Mouse (Mus musculus) CH12.LX (cell line): ENCODE results near the gene Taldo1. TPM values are rescaled to one million over a fixed set of nuclear protein-coding genes. Genes with fewer than 3 reads are reported as not detected.

Experiments used
- DNase-seq: peaks from one replicate; pipeline ENCODE4 v3.0.0-alpha.2; 2013; ENCODE audit errors: extremely low read depth
- H3K27ac ChIP-seq: 2 replicates; pipeline ENCODE4 v1.5.1; 2012; ENCODE audit warnings: low read depth, mild to moderate bottlenecking, control low read depth, moderate library complexity; ENCODE audit not compliant: insufficient read depth
- H3K27me3 ChIP-seq: replicated peaks from 2 replicates; pipeline ENCODE3; 2012; ENCODE audit warnings: inconsistent platforms
- H3K36me3 ChIP-seq, 2 experiments: replicated peaks in 1 of 2; 2 replicates each; pipeline versions ENCODE3 to v1.6.1; 2012; ENCODE audit warnings: inconsistent platforms in 1 of 2, low read length in 1 of 2, mild to moderate bottlenecking in 1 of 2, mixed read lengths in 1 of 2, moderate library complexity in 1 of 2; ENCODE audit not compliant: control insufficient read depth in 1 of 2, insufficient read depth in 1 of 2
- H3K4me1 ChIP-seq, 2 experiments: 2 replicates each; pipeline ENCODE4 v1.6.1; 2012; ENCODE audit warnings: inconsistent platforms in 1 of 2, moderate library complexity in 1 of 2; ENCODE audit not compliant: insufficient read depth in 2 of 2, control insufficient read depth in 1 of 2
- H3K4me2 ChIP-seq: 2 replicates; pipeline ENCODE4 v1.6.1; 2012; ENCODE audit warnings: low read depth, mild to moderate bottlenecking, control low read depth; ENCODE audit not compliant: poor library complexity, insufficient read depth, severe bottlenecking
- H3K4me3 ChIP-seq, 3 experiments: fragments of 150-350 bp in 1 of 3; sonication (generic) in 1 of 3; replicated peaks in 1 of 3; 2 replicates each; pipeline versions ENCODE3 to v1.5.1; 2011 to 2012; ENCODE audit warnings: low read depth in 2 of 3, low read length in 2 of 3, mild to moderate bottlenecking in 2 of 3, moderate library complexity in 2 of 3, control low read depth in 1 of 3, improper control_type of control experiment in 1 of 3, inconsistent platforms in 1 of 3, mixed read lengths in 1 of 3; ENCODE audit not compliant: poor library complexity in 1 of 3
- H3K79me2 ChIP-seq: replicated peaks from 2 replicates; pipeline ENCODE4 v1.6.1; 2012; ENCODE audit warnings: mild to moderate bottlenecking, moderate library complexity; ENCODE audit not compliant: control insufficient read depth, poor library complexity, insufficient read depth, severe bottlenecking; ENCODE audit errors: extremely low read depth
- H3K9ac ChIP-seq: 2 replicates; pipeline ENCODE4 v1.6.1; 2012; ENCODE audit warnings: low read depth, mild to moderate bottlenecking, control low read depth, moderate library complexity; ENCODE audit not compliant: insufficient read depth
- H3K9me3 ChIP-seq: replicated peaks from 2 replicates; pipeline ENCODE3; 2012; ENCODE audit warnings: low read length, inconsistent platforms, mixed read lengths
- CHD1 ChIP-seq: IDR thresholded peaks from 2 replicates; pipeline ENCODE4 v1.6.1; 2012; ENCODE audit warnings: low read depth, low read length, improper control_type of control experiment, inconsistent platforms
- ELF1 ChIP-seq: IDR thresholded peaks from 2 replicates; pipeline ENCODE4 v1.6.1; 2014; ENCODE audit warnings: low read depth, mild to moderate bottlenecking, inconsistent platforms, low read length, improper control_type of control experiment
- EP300 ChIP-seq: IDR thresholded peaks from 2 replicates; pipeline ENCODE4 v1.6.1; 2011; ENCODE audit warnings: low read length, improper control_type of control experiment
- ETS1 ChIP-seq: conservative IDR thresholded peaks from 2 replicates; pipeline ENCODE4 v1.6.1; 2012; ENCODE audit warnings: low read depth, mild to moderate bottlenecking, inconsistent platforms, low read length, improper control_type of control experiment, moderate library complexity
- HCFC1 ChIP-seq: IDR thresholded peaks from 2 replicates; pipeline ENCODE4 v1.6.1; 2012; ENCODE audit warnings: low read depth, mild to moderate bottlenecking, inconsistent platforms, low read length, improper control_type of control experiment
- JUN ChIP-seq: IDR thresholded peaks from 2 replicates; pipeline ENCODE4 v1.6.1; 2011; ENCODE audit warnings: low read depth, mild to moderate bottlenecking, low read length, improper control_type of control experiment, moderate library complexity; ENCODE audit not compliant: insufficient read depth
- JUND ChIP-seq: conservative IDR thresholded peaks from 2 replicates; pipeline ENCODE4 v1.6.1; 2011; ENCODE audit warnings: low read depth, low read length, improper control_type of control experiment
- KAT2A ChIP-seq: IDR thresholded peaks from 2 replicates; pipeline ENCODE4 v1.6.1; 2012; ENCODE audit warnings: low read length, improper control_type of control experiment, inconsistent platforms; ENCODE audit not compliant: insufficient replicate concordance
- MAFK ChIP-seq: IDR thresholded peaks from 2 replicates; pipeline ENCODE4 v1.6.1; 2011; ENCODE audit warnings: low read length, improper control_type of control experiment; ENCODE audit not compliant: insufficient replicate concordance
- MAZ ChIP-seq: IDR thresholded peaks from 2 replicates; pipeline ENCODE4 v1.6.1; 2012; ENCODE audit warnings: low read depth, mild to moderate bottlenecking, inconsistent platforms, low read length, improper control_type of control experiment, moderate library complexity
- MEF2A ChIP-seq: IDR thresholded peaks from 2 replicates; pipeline ENCODE4 v1.6.1; 2014; ENCODE audit warnings: low read depth, mild to moderate bottlenecking, inconsistent platforms, low read length, improper control_type of control experiment, borderline replicate concordance
- MYC ChIP-seq: IDR thresholded peaks from 2 replicates; pipeline ENCODE4 v1.6.1; 2011; ENCODE audit warnings: low read depth, mild to moderate bottlenecking, improper control_type of control experiment, low read length
- PAX5 ChIP-seq: IDR thresholded peaks from 2 replicates; pipeline ENCODE4 v1.6.1; 2012; ENCODE audit warnings: low read length, inconsistent platforms, mixed read lengths
- POLR2A ChIP-seq: IDR thresholded peaks from 2 replicates; pipeline ENCODE4 v1.6.1; 2011; ENCODE audit warnings: low read depth, mild to moderate bottlenecking, improper control_type of control experiment, low read length
- RCOR1 ChIP-seq: conservative IDR thresholded peaks from 2 replicates; pipeline ENCODE4 v1.6.1; 2012; ENCODE audit warnings: low read depth, mild to moderate bottlenecking, inconsistent platforms, low read length, improper control_type of control experiment
- SMC3 ChIP-seq: IDR thresholded peaks from 2 replicates; pipeline ENCODE4 v1.6.1; 2011; ENCODE audit warnings: low read depth, low read length, improper control_type of control experiment
- TBP ChIP-seq: conservative IDR thresholded peaks from 2 replicates; pipeline ENCODE4 v1.6.1; 2011; ENCODE audit warnings: low read depth, low read length, improper control_type of control experiment
- USF1 ChIP-seq: IDR thresholded peaks from 2 replicates; pipeline ENCODE4 v1.6.1; 2014; ENCODE audit warnings: low read depth, mild to moderate bottlenecking, inconsistent platforms, low read length, improper control_type of control experiment
- ZC3H11A ChIP-seq: IDR thresholded peaks from 2 replicates; pipeline ENCODE4 v1.6.1; 2012; ENCODE audit warnings: low read depth, mild to moderate bottlenecking, inconsistent platforms, low read length, improper control_type of control experiment
- ZKSCAN1 ChIP-seq: IDR thresholded peaks from 2 replicates; pipeline ENCODE4 v1.6.1; 2012; ENCODE audit warnings: low read depth, inconsistent platforms, low read length, improper control_type of control experiment, borderline replicate concordance
- ZMIZ1 ChIP-seq: IDR thresholded peaks from 2 replicates; pipeline ENCODE4 v1.6.1; 2012; ENCODE audit warnings: low read depth, mild to moderate bottlenecking, inconsistent platforms, low read length, improper control_type of control experiment
- dilution Hi-C: fragments of 300-500 bp; cut with MboI; formaldehyde crosslinking; loops from 2 replicates; pipeline ENCODE4 v1.14.3; 2020; ENCODE audit warnings: low sequenced_read_pairs; ENCODE audit not compliant: extremely low pct_unique_long_range_greater_than_20kb, extremely low pct_ligation_motif_present
- in situ Hi-C: fragments of 300-500 bp; cut with MboI; formaldehyde crosslinking; loops from 3 replicates; pipeline ENCODE4 v1.14.3; 2019; ENCODE audit warnings: low sequenced_read_pairs, low pct_ligation_motif_present, low pct_unique_long_range_greater_than_20kb, mixed read lengths
- polyA plus RNA-seq: library from polyadenylated mRNA; unstranded; fragments of >175 nt; gene quantifications from 2 replicates; pipeline ENCODE4 v1.2.1, GENCODE M21; 2012; ENCODE audit warnings: low read depth; ENCODE audit not compliant: insufficient read length
- total RNA-seq, 2 experiments: library from RNA; depleted of rRNA; stranded (reverse); fragments of 300-350 nt in 1 of 2; fragments of >200 nt in 1 of 2; gene quantifications; 2 replicates each; pipeline ENCODE4 v1.2.3; 2012 to 2014

Taldo1 gene
- total and polyA plus RNA-seq, 3 experiments = 129 to 228 (median 188) TPM

GRCm38 (mm10) chr7:141364349-141365048 is 27.5 kb upstream of the Taldo1 start:
- in situ Hi-C loops = loop anchor here (10.0 to 25.0 kb wide), 2 partner anchors 100 to 377 kb away; partner anchors contain the start of gene Irf7
- Histone ChIP-seq H3K9ac (no peak overlapping the region), H3K36me3 (no peaks in the 10 kb centered on the region), H3K4me2 (no peak overlapping the region), H3K27ac (no peak overlapping the region), H3K79me2 (no peaks in the 10 kb centered on the region), H3K9me3 (peaks cover 5% of the 10 kb centered on the region), H3K27me3 (peaks cover 13% of the 10 kb centered on the region), H3K4me1 (peaks cover 7 to 19% of the 10 kb centered on the region in 2 experiments), H3K4me3 (no peak overlapping the region)
- no peak for TF ChIP-seq ELF1
- no peak for TF ChIP-seq MAFK
- TF ChIP-seq JUND = no peak
- no peak for TF ChIP-seq EP300
- no peak for TF ChIP-seq CHD1
- no peak for TF ChIP-seq MAZ
- no peak for TF ChIP-seq MEF2A
- TF ChIP-seq RCOR1 = no peak
- no peak for TF ChIP-seq USF1
- no peak for TF ChIP-seq MYC
- TF ChIP-seq ZMIZ1 = no peak
- no peak for TF ChIP-seq ZC3H11A
- dilution Hi-C loops = no loop called here
- no peak for DNase-seq

- Histone ChIP-seq H3K9me3 (peaks cover 5% of the 10 kb centered on the region), H3K4me1 (peaks cover 7 to 20% of the 10 kb centered on the region in 2 experiments), H3K27me3 (peaks cover 10% of the 10 kb centered on the region), H3K4me3 (no peak overlapping the region), H3K9ac (no peak overlapping the region), H3K27ac (no peak overlapping the region), H3K79me2 (no peaks in the 10 kb centered on the region), H3K4me2 (no peak overlapping the region), H3K36me3 (no peaks in the 10 kb centered on the region)
- dilution Hi-C loops = no loop called here
- TF ChIP-seq HCFC1 (no peak), ZKSCAN1 (no peak), ZC3H11A (no peak), ETS1 (no peak), SMC3 (no peak), TBP (no peak), MYC (no peak), KAT2A (no peak), PAX5 (no peak), USF1 (no peak), POLR2A (no peak), JUN (no peak), MEF2A (no peak)
- in situ Hi-C loops = loop anchor here (10.0 to 25.0 kb wide), 2 partner anchors 100 to 378 kb away; partner anchors contain the start of gene Irf7
- DNase-seq = no peak
These were observed 27.0 kb upstream of the Taldo1 start for GRCm38 (mm10) chr7:141365049-141365445.
